Mouse (Mus musculus) midbrain, embryonic 13.5 days (tissue): ENCODE data around the gene Ccdc85c. TPM values are rescaled to one million over a fixed set of nuclear protein-coding genes. Genes with fewer than 3 reads are reported as not detected.
A peak's percentile ranks its signal among the peaks of the same experiment; 100 is the strongest.

ENCODE experiments used
- ATAC-seq: fragments of 200-750 bp; cut with Nextera tagmentation; 2 replicates; pipeline ENCODE4 v1.8.0; 2017; ENCODE audit warnings: mild to moderate bottlenecking, moderate TSS enrichment, moderate library complexity
- H3K27ac ChIP-seq: fragments of 300-500 bp; sonication (generic); 2 replicates; pipeline ENCODE4 v1.5.1; 2015; ENCODE audit warnings: inconsistent platforms, mild to moderate bottlenecking, moderate library complexity
- H3K27me3 ChIP-seq: fragments of 300-500 bp; sonication (generic); 2 replicates; pipeline ENCODE4 v1.6.1; 2015; ENCODE audit warnings: mild to moderate bottlenecking, inconsistent platforms
- H3K36me3 ChIP-seq: fragments of 300-500 bp; sonication (generic); 2 replicates; pipeline ENCODE4 v1.6.1; 2015; ENCODE audit warnings: mild to moderate bottlenecking, inconsistent platforms
- H3K4me1 ChIP-seq: fragments of 300-500 bp; sonication (generic); replicated peaks from 2 replicates; pipeline ENCODE4 v1.6.1; 2015; ENCODE audit warnings: inconsistent platforms
- H3K4me2 ChIP-seq: fragments of 300-500 bp; sonication (generic); replicated peaks from 2 replicates; pipeline ENCODE4 v1.6.1; 2015; ENCODE audit warnings: moderate library complexity, mild to moderate bottlenecking, inconsistent platforms
- H3K4me3 ChIP-seq: fragments of 300-500 bp; sonication (generic); replicated peaks from 2 replicates; pipeline ENCODE4 v1.5.1; 2015; ENCODE audit warnings: mild to moderate bottlenecking, inconsistent platforms
- H3K9ac ChIP-seq: fragments of 300-500 bp; sonication (generic); replicated peaks from 2 replicates; pipeline ENCODE4 v1.6.1; 2015; ENCODE audit warnings: mild to moderate bottlenecking, inconsistent platforms
- H3K9me3 ChIP-seq: fragments of 300-500 bp; sonication (generic); 2 replicates; pipeline ENCODE4 v1.6.1; 2016; ENCODE audit warnings: mild to moderate bottlenecking, inconsistent platforms
- WGBS: fragments of 180-500 bp; shearing (Covaris S2); methylation state at CpG from one replicate; pipeline ENCODE4 v1.1.7; 2015; 5-methylcytosine and 5-hydroxymethylcytosine counted together
- polyA plus RNA-seq: library from polyadenylated mRNA; unstranded; fragments of >200 nt; fragmentation: Nextera tagmentation; extraction: Ambion mirVana; gene quantifications from 2 replicates; pipeline ENCODE4 v1.2.1, GENCODE M21; 2015

The Ccdc85c gene
- polyA plus RNA-seq, 1 experiment from 2014 or later, result 19.5 TPM

DNA sequence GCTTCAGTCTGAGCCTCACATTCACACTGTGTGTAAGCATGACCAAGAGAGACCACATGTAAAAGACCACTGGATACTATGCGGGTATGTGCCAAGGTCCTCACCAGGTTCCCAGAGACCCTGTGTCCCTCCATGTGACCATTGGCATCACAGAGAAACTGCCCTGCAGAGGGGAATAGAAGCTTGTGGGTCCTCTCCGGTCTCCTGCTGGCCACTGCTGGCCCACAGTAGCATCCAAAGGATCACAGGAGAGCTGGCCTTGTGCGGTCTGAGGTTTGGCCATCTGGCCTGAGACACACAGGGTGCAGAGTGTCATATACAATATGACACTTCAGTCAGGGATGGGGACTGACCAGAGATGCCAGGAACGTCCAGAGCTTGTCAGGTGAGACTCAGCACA lies 34.8 kb upstream of the Ccdc85c start:
- H3K27ac ChIP-seq, result no peak overlapping the region
- H3K4me1 ChIP-seq, result peaks cover 40% of the 10 kb centered on the region
- no peak overlapping the region for H3K4me3 ChIP-seq
- no peaks in the 10 kb centered on the region for H3K36me3 ChIP-seq
- no peak overlapping the region for H3K4me2 ChIP-seq
- no peaks in the 10 kb centered on the region for H3K9me3 ChIP-seq
- peaks cover 6% of the 10 kb centered on the region; the same call in 1 of the 2 replicates for H3K27me3 ChIP-seq
- WGBS, result 84% methylated on average over 4 of the region's 4 CpGs
- no peak for ATAC-seq
- no peak overlapping the region for H3K9ac ChIP-seq

DNA sequence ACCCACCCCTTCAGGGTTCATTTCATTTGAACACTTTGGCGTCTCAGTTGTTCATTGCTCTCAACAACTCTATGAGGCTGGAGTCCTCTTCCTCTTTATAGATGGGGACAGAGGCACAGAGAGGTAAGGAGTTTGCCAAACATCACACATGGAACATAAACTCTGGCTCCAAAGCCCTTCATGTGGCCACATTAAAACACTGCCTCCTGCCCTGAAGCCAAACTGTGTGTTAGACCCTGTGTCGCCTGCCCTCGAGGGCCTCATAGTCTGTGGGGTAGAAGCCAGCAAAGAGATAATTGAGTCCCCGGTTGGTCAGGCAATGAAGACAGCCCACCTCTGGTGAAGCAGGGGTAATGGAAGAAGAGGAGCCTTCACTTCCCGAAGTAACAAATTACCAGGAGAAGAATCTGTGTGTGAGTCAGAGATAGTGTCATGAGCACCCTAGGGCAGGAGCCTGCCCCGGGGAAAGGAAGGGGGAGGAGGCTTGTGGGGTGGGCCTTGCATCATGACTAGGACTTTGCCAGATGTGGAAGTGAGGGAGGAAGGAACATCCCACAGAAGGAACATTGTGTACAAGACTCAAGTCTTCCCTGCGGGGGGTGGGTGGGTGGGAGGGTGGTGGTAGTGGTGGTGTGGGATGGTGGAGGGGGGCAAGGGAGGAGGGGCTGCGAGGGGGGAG lies 34.0 kb upstream of the Ccdc85c start:
- WGBS, result 80% methylated on average over 7 of the region's 8 CpGs
- H3K36me3 ChIP-seq, result no peaks in the 10 kb centered on the region
- H3K4me3 ChIP-seq, result no peak overlapping the region
- H3K4me1 ChIP-seq, result peaks cover 40% of the 10 kb centered on the region
- H3K9ac ChIP-seq, result no peak overlapping the region
- no peak overlapping the region for H3K4me2 ChIP-seq
- no peak for ATAC-seq
- no peaks in the 10 kb centered on the region for H3K9me3 ChIP-seq
- peaks cover 12% of the 10 kb centered on the region; the same call in 1 of the 2 replicates for H3K27me3 ChIP-seq
- no peak overlapping the region for H3K27ac ChIP-seq

DNA sequence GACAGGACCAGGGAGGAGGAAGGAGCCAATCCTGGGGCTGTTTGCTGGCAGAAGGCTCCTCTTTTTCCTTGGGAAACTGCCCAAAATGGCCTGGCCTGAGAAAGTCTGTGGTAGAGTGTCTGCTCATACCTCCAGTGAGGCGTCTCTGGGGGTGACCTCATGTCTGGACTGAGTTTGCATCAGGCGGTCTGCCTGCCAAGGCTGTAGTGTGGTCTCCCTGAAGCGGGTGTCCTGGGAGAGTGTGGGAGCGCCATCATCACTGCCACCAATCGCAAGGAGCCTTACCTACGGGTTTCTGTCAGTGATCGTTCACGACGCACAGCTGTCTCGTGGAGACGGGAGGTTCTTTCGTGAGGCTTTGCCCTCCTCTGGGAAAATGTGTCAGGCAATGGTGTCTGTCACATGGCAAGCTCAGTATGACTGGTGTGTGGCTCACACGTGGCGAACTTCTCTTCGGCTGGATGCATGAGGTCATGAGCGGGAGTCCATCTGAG lies 33.2 kb upstream of the Ccdc85c start:
- Histone ChIP-seq H3K9me3 (no peaks in the 10 kb centered on the region), H3K4me3 (no peak overlapping the region), H3K36me3 (no peaks in the 10 kb centered on the region), H3K4me2 (no peak overlapping the region), H3K27me3 (peaks cover 12% of the 10 kb centered on the region; the same call in 1 of the 2 replicates), H3K27ac (no peak overlapping the region), H3K4me1 (peaks cover 40% of the 10 kb centered on the region), H3K9ac (no peak overlapping the region)
- no peak for ATAC-seq
- WGBS, result 92% methylated on average over 16 of the region's 16 CpGs

DNA sequence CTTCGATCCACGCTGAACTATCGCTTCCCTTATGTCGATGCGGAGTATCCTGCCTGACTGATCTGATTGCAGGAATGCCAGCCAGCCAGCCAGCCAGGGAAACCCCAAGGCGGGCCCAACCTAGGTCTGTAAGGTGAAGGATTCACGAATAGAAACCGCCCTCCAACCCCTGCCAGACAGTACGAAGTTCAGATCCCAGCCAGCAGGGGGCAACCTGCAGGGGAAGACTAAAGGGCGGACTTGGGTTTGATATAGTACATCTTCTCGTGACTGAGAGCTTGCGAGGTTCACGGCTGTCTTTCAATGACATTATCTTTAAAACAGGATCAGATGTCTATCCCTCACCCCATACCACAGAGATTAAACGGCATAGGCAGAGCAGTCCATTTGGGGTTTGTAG lies 32.3 kb upstream of the Ccdc85c start:
- H3K4me2 ChIP-seq, result peak overlapping the region; percentile 96; the same call in 1 of the 2 replicates
- no peaks in the 10 kb centered on the region for H3K9me3 ChIP-seq
- 0 out of 2 replicates have a peak overlapping the region, but pooled peaks have one; percentile 28 for H3K9ac ChIP-seq
- ATAC-seq, result 0 out of 2 replicates have a peak, but pooled peaks have one; percentile 22
- H3K36me3 ChIP-seq, result no peaks in the 10 kb centered on the region
- peaks cover 12% of the 10 kb centered on the region; the same call in 1 of the 2 replicates for H3K27me3 ChIP-seq
- WGBS, result 30% methylated on average over 14 of the region's 14 CpGs
- H3K4me1 ChIP-seq, result peaks cover 34% of the 10 kb centered on the region
- H3K27ac ChIP-seq, result no peak overlapping the region
- H3K4me3 ChIP-seq, result no peak overlapping the region

DNA sequence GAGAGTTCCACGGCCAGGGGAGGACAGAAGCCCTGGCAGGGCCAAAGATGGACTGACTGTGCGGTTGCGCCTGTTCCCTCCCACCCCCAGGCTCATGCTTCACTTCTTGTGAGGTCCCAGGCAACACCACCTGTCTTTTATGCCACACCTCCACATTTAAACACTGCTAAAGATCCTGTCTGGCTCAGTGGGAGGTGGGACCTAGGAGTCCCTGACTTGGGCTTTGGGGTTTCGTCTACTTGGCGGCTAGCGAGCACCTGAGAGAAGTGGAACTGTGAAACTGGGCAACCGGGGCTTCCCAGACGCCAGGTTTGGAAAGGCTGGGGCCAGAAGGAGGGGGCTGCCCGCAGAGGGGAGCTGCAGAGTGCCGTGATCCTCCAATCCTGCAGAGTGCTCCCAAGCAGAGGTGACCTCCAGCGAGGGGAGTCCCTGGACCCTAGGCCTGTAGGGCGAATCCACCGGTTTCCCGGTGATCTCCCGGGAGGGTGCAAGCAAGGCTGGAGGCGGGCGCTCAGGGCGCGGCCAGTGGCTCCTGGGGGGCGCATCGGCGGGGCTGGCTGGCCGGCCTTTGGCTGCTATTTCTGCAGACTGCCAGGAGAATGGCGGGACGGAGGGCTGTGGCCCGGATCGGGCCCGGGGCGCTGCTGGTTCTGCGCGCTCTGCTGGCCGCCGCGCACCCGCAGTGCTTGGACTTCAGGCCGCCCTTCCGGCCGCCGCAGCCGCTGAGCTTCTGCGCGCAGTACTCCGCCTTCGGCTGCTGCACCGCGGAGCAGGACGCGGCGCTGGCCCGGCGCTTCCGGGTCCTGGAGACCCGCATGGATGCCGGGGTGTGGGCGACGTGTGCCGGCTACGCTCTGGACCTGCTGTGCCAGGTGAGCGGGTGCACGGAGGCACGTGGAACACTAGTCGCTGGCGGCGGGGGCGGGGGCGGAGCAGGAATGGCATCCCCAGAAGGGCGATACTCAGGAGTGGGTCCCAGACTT lies 30.9 kb upstream of the Ccdc85c start, which contains the start of gene Hhipl1:
Hhipl1 (plus strand) TSS at position 459 of the 983 bp plus-strand sequence.
- WGBS, result 5% methylated on average over 67 of the region's 67 CpGs
- Histone ChIP-seq H3K9ac (peak within 1 kb of the TSS; percentile 91), H3K27me3 (peaks cover 12% of the 10 kb centered on the region; the same call in 1 of the 2 replicates), H3K4me3 (peak within 1 kb of the TSS; percentile 61), H3K36me3 (no peaks in the 10 kb centered on the region), H3K27ac (no peak within 1 kb of the TSS), H3K9me3 (no peaks in the 10 kb centered on the region), H3K4me1 (peaks cover 27% of the 10 kb centered on the region), H3K4me2 (peak within 1 kb of the TSS; percentile 96)
- ATAC-seq, result peak; percentile 63

DNA sequence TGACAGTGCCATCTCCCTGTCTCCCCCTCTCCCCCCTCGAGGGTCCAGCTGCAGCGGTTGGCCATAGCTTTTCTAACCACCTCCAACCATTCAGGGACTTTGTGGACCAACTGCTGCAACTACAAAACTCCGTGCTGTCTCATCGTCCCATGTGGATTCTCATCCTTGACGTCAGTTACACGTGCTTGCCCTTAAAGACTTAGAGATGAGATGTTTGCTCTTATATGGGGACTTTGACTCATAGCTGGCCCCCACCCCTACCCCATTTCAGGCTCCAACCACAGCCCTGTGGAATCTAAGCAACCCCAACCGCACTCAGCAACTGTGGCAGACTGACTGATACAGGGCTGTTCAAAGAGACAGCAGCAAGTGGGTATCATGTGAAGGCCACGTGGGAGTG lies 29.9 kb upstream of the Ccdc85c start:
- WGBS, result 77% methylated on average over 8 of the region's 8 CpGs
- H3K4me1 ChIP-seq, result peaks cover 20% of the 10 kb centered on the region
- no peak for ATAC-seq

DNA sequence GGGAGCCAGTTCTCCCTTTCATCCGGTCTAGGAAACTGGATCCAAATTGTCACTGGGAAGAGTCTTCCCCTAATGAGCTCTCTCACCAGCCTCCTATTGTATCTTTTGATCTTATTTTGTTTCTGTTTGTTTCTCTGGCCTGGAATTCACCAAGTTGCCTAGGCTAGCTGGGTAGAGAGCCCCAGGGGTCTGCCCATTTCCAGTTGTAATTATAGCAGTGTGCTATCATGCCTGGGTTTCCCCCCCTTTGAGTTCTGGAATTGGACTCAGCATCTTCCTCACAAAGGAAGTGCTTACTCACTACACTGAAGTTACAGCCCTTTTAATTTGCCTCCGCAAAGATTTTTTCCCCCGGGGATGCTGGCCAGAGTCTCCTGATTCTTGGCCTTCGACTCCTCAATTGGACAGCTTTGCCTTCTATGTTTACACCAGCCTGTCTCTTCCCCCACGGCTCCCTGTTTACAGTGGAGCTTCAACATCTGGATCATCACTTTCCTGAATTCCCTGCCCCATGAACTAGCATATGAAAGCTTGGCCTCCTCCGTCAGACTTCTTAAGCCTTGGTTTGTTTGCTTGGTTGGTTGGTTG lies 28.6 kb upstream of the Ccdc85c start:
- Histone ChIP-seq H3K4me1 (peaks cover 20% of the 10 kb centered on the region), H3K4me3 (no peak overlapping the region), H3K4me2 (no peak overlapping the region), H3K27me3 (peaks cover 12% of the 10 kb centered on the region; the same call in 1 of the 2 replicates), H3K9me3 (no peaks in the 10 kb centered on the region), H3K36me3 (no peaks in the 10 kb centered on the region), H3K27ac (no peak overlapping the region), H3K9ac (no peak overlapping the region)
- ATAC-seq, result no peak
- WGBS, result 69% methylated on average over 6 of the region's 6 CpGs

More for the DNA sequence above, 29.9 kb upstream of the Ccdc85c start:
- Histone ChIP-seq H3K9ac (no peak overlapping the region), H3K9me3 (no peaks in the 10 kb centered on the region), H3K36me3 (no peaks in the 10 kb centered on the region), H3K4me3 (no peak overlapping the region), H3K27ac (no peak overlapping the region), H3K27me3 (peaks cover 12% of the 10 kb centered on the region; the same call in 1 of the 2 replicates), H3K4me2 (no peak overlapping the region)

DNA sequence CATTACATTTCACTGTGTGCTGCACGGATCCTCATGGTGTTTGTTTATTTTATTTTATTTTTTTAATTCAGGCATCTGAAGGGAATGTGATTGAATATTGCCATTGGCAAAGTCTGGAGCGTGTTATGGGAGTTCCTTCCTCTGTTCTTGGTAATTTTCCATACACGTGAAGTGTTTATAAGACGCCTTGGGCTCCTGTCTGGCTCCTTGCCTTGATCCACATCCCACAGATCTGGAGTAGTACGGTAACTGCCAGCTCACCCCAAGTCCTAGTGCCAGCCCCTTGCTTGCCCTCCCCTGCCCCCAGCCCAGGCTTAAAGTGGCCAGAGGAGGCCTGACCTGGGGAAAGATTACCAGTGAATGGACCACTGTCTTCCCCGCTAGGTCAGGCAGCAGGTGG lies 25.8 kb upstream of the Ccdc85c start:
- no peaks in the 10 kb centered on the region for H3K36me3 ChIP-seq
- no peak overlapping the region for H3K4me3 ChIP-seq
- peaks cover 12% of the 10 kb centered on the region; the same call in 1 of the 2 replicates for H3K27me3 ChIP-seq
- WGBS, result 79% methylated on average over 6 of the region's 6 CpGs
- H3K9me3 ChIP-seq, result no peaks in the 10 kb centered on the region
- H3K4me2 ChIP-seq, result no peak overlapping the region
- H3K4me1 ChIP-seq, result peaks cover 5% of the 10 kb centered on the region
- ATAC-seq, result no peak
- H3K27ac ChIP-seq, result no peak overlapping the region
- H3K9ac ChIP-seq, result no peak overlapping the region

DNA sequence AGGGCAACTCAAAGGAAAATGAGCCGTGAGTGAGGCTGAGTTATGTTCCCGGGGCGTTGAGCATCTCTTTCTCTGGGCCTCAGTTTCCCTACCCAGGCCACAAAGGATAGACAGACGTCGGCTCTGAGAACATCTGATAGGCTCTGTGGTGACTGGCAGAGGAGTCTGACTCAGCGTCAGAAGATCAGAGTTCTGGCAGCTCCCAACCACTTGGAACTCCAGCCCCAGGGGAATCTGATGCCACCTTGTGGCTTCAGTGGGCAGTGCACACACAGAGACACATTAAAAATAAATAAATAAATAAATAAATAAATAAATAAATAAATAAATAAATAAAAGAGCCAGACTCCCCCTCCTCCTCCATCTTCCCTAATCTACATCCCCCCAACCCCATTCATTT lies 21.8 kb upstream of the Ccdc85c start:
- 86% methylated on average over 6 of the region's 6 CpGs for WGBS
- no peak for ATAC-seq

DNA sequence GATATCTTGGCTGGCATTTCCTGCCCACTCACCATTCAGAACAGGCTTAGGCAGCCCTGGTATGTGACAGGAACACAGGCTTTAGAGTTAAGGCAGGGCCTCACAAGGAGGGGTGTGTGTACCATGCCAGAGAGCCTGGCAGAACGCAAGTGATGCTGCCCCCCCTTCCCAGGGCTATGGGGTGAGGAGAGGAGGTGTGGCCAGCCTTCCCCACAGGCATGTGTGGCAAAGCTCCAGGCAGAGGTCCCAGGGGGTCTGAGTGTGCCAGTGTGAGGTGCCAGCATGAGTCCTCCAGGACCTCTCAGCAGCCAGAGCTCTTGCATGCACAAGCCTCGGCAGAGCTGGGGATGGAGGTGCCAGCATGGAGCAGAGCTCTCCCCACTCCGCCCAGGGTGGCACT lies 19.4 kb upstream of the Ccdc85c start:
- no peaks in the 10 kb centered on the region for H3K27me3 ChIP-seq
- no peak overlapping the region for H3K4me3 ChIP-seq
- peaks cover 15% of the 10 kb centered on the region for H3K4me1 ChIP-seq
- no peaks in the 10 kb centered on the region for H3K9me3 ChIP-seq
- 75% methylated on average over 3 of the region's 3 CpGs for WGBS
- peak overlapping the region; percentile 32; the same call in 1 of the 2 replicates for H3K9ac ChIP-seq
- no peak for ATAC-seq
- H3K4me2 ChIP-seq, result no peak overlapping the region
- H3K27ac ChIP-seq, result no peak overlapping the region
- no peaks in the 10 kb centered on the region for H3K36me3 ChIP-seq

More for the DNA sequence above, 21.8 kb upstream of the Ccdc85c start:
- Histone ChIP-seq H3K9ac (no peak overlapping the region), H3K36me3 (no peaks in the 10 kb centered on the region), H3K27ac (no peak overlapping the region), H3K4me3 (no peak overlapping the region), H3K9me3 (no peaks in the 10 kb centered on the region), H3K4me1 (peaks cover 10% of the 10 kb centered on the region), H3K27me3 (no peaks in the 10 kb centered on the region), H3K4me2 (no peak overlapping the region)

DNA sequence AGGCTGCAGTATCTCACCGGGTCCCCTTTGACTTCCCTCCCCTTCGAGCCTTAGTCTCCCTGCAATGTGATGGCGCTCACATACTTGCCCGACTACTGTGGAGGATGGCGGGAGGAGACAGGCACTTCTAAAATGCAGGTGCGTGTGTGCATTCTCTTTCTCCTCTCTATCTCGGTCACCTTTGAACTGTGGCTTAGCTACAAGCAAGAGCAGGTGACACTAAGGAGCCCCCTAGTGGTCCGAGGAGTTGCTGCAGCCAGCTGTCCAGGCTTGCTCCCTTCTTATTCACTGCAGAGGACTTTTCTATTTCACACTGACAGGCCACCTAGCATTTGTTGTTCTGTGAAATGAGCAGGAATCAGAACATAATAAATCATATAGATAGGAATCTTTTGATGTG lies 17.7 kb upstream of the Ccdc85c start:
- 0 out of 2 replicates have a peak overlapping the region, but pooled peaks have one; percentile 35 for H3K27ac ChIP-seq
- no peaks in the 10 kb centered on the region for H3K9me3 ChIP-seq
- ATAC-seq, result peak; percentile 65
- peak overlapping the region; percentile 47 for H3K4me2 ChIP-seq
- H3K4me1 ChIP-seq, result peaks cover 15% of the 10 kb centered on the region
- H3K4me3 ChIP-seq, result no peak overlapping the region; the same call in 1 of the 2 replicates
- H3K9ac ChIP-seq, result no peak overlapping the region
- H3K36me3 ChIP-seq, result no peaks in the 10 kb centered on the region
- no peaks in the 10 kb centered on the region for H3K27me3 ChIP-seq
- 4% methylated on average over 8 of the region's 8 CpGs for WGBS
